Mouse (Mus musculus) MEL (cell line): ENCODE measurements around the gene Abca7. TPM values are rescaled to one million over a fixed set of nuclear protein-coding genes. Genes with fewer than 3 reads are reported as not detected.

Experiments
- DNase-seq: peaks from one replicate; pipeline ENCODE4 v3.0.0; 2011; ENCODE audit warnings: low read depth, low spot score
- H3K27ac ChIP-seq: 2 replicates; pipeline ENCODE4 v1.5.1; 2012; ENCODE audit warnings: low read depth, mild to moderate bottlenecking, control low read depth, low read length, moderate library complexity; ENCODE audit not compliant: control insufficient read depth
- H3K27me3 ChIP-seq, 2 experiments: fragments of 150-350 bp in 1 of 2; sonication (generic) in 1 of 2; 2 replicates each; pipeline ENCODE4 v1.6.1; 2012; ENCODE audit warnings: low read length in 2 of 2, mild to moderate bottlenecking in 2 of 2, improper control_type of control experiment in 1 of 2, moderate library complexity in 1 of 2; ENCODE audit not compliant: insufficient read depth in 2 of 2, control insufficient read depth in 1 of 2
- H3K36me3 ChIP-seq, 2 experiments: 2 replicates each; pipeline ENCODE4 v1.6.1; 2012 to 2014; ENCODE audit warnings: low read length in 2 of 2, improper control_type of control experiment in 1 of 2, inconsistent platforms in 1 of 2, mild to moderate bottlenecking in 1 of 2; ENCODE audit not compliant: insufficient read depth in 2 of 2, control insufficient read depth in 1 of 2
- H3K4me1 ChIP-seq, 2 experiments: fragments of 150-350 bp in 1 of 2; sonication (generic) in 1 of 2; 2 replicates each; pipeline ENCODE4 v1.6.1; 2012; ENCODE audit warnings: low read length in 2 of 2, improper control_type of control experiment in 1 of 2, mild to moderate bottlenecking in 1 of 2; ENCODE audit not compliant: insufficient read depth in 2 of 2, control insufficient read depth in 1 of 2
- H3K4me3 ChIP-seq, 2 experiments: fragments of 150-350 bp in 1 of 2; sonication (generic) in 1 of 2; 2 replicates each; pipeline ENCODE4 v1.5.1; 2012; ENCODE audit warnings: low read depth in 2 of 2, low read length in 2 of 2, mild to moderate bottlenecking in 2 of 2, moderate library complexity in 2 of 2, control low read depth in 1 of 2, improper control_type of control experiment in 1 of 2; ENCODE audit not compliant: control insufficient read depth in 1 of 2, insufficient read depth in 1 of 2
- H3K79me2 ChIP-seq: 2 replicates; pipeline ENCODE4 v1.6.1; 2012; ENCODE audit warnings: mild to moderate bottlenecking, low read length, moderate library complexity; ENCODE audit not compliant: control insufficient read depth, poor library complexity, insufficient read depth
- H3K9ac ChIP-seq: 2 replicates; pipeline ENCODE4 v1.6.1; 2012; ENCODE audit warnings: low read depth, mild to moderate bottlenecking, control low read depth, low read length, moderate library complexity; ENCODE audit not compliant: control insufficient read depth, poor library complexity, severe bottlenecking
- H3K9me3 ChIP-seq: fragments of 150-350 bp; sonication (generic); replicated peaks from 2 replicates; pipeline ENCODE4 v1.6.1; 2012; ENCODE audit warnings: mild to moderate bottlenecking, low read length, improper control_type of control experiment, moderate library complexity; ENCODE audit not compliant: insufficient read depth
- BHLHE40 ChIP-seq: IDR thresholded peaks from 2 replicates; pipeline ENCODE4 v1.6.1; 2012; ENCODE audit warnings: low read depth, mild to moderate bottlenecking, inconsistent platforms, low read length, improper control_type of control experiment, borderline replicate concordance
- CTCF ChIP-seq, 3 experiments: IDR thresholded peaks in 2 of 3; conservative IDR thresholded peaks in 1 of 3; 2 replicates each; pipeline ENCODE4 v1.5.1; 2011 to 2012; ENCODE audit warnings: low read length in 3 of 3, low read depth in 2 of 3, mild to moderate bottlenecking in 2 of 3, improper control_type of control experiment in 1 of 3, inconsistent platforms in 1 of 3, mixed read lengths in 1 of 3, moderate library complexity in 1 of 3; ENCODE audit not compliant: control insufficient read depth in 1 of 3, insufficient read depth in 1 of 3, poor library complexity in 1 of 3, severe bottlenecking in 1 of 3
- E2F4 ChIP-seq: IDR thresholded peaks from 2 replicates; pipeline ENCODE4 v1.6.1; 2011; ENCODE audit warnings: low read depth, low read length, improper control_type of control experiment, borderline replicate concordance
- ELF1 ChIP-seq: IDR thresholded peaks from 2 replicates; pipeline ENCODE4 v1.6.1; 2014; ENCODE audit warnings: low read depth, mild to moderate bottlenecking, inconsistent platforms, low read length, improper control_type of control experiment, moderate library complexity
- EP300 ChIP-seq, 2 experiments: IDR thresholded peaks; 2 replicates each; pipeline ENCODE4 v1.6.1; 2011; ENCODE audit warnings: improper control_type of control experiment in 2 of 2, low read length in 2 of 2, low read depth in 1 of 2, mild to moderate bottlenecking in 1 of 2
- ETS1 ChIP-seq: IDR thresholded peaks from 2 replicates; pipeline ENCODE4 v1.6.1; 2012; ENCODE audit warnings: low read depth, mild to moderate bottlenecking, inconsistent platforms, low read length, improper control_type of control experiment, moderate library complexity
- GABPA ChIP-seq: IDR thresholded peaks from 2 replicates; pipeline ENCODE4 v1.6.1; 2012; ENCODE audit warnings: low read depth, mild to moderate bottlenecking, inconsistent platforms, low read length, improper control_type of control experiment, moderate library complexity
- GATA1 ChIP-seq: IDR thresholded peaks from 2 replicates; pipeline ENCODE4 v1.6.1; 2011; ENCODE audit warnings: low read depth, low read length, improper control_type of control experiment
- HCFC1 ChIP-seq: IDR thresholded peaks from 2 replicates; pipeline ENCODE4 v1.6.1; 2012; ENCODE audit warnings: low read depth, mild to moderate bottlenecking, inconsistent platforms, low read length, improper control_type of control experiment, moderate library complexity
- KAT2A ChIP-seq: conservative IDR thresholded peaks from 2 replicates; pipeline ENCODE4 v1.6.1; 2012; ENCODE audit warnings: low read depth, low read length, improper control_type of control experiment, inconsistent platforms
- MAFK ChIP-seq: IDR thresholded peaks from 2 replicates; pipeline ENCODE4 v1.6.1; 2011; ENCODE audit warnings: low read depth, mild to moderate bottlenecking, low read length, improper control_type of control experiment, borderline replicate concordance
- MEF2A ChIP-seq: IDR thresholded peaks from 2 replicates; pipeline ENCODE4 v1.6.1; 2014; ENCODE audit warnings: low read depth, mild to moderate bottlenecking, inconsistent platforms, low read length, improper control_type of control experiment; ENCODE audit not compliant: poor library complexity, insufficient replicate concordance, severe bottlenecking; ENCODE audit errors: extremely low read depth
- MXI1 ChIP-seq: IDR thresholded peaks from 2 replicates; pipeline ENCODE4 v1.6.1; 2011; ENCODE audit warnings: mild to moderate bottlenecking, low read depth, low read length, improper control_type of control experiment
- MYB ChIP-seq: IDR thresholded peaks from 2 replicates; pipeline ENCODE4 v1.6.1; 2011; ENCODE audit warnings: mild to moderate bottlenecking, low read depth, low read length, improper control_type of control experiment
- MYC ChIP-seq: IDR thresholded peaks from 2 replicates; pipeline ENCODE4 v1.6.1; 2011; ENCODE audit warnings: low read depth, mild to moderate bottlenecking, low read length, improper control_type of control experiment, moderate library complexity
- NELFE ChIP-seq: IDR thresholded peaks from 2 replicates; pipeline ENCODE4 v1.6.1; 2011; ENCODE audit warnings: low read depth, low read length, improper control_type of control experiment
- POLR2AphosphoS5 ChIP-seq: IDR thresholded peaks from 2 replicates; pipeline ENCODE4 v1.6.1; 2012; ENCODE audit warnings: low read depth, borderline replicate concordance, mild to moderate bottlenecking, inconsistent platforms, low read length, moderate library complexity, mixed read lengths
- RAD21 ChIP-seq: IDR thresholded peaks from 2 replicates; pipeline ENCODE4 v1.6.1; 2011; ENCODE audit warnings: mild to moderate bottlenecking, low read depth, low read length, improper control_type of control experiment
- RCOR1 ChIP-seq: IDR thresholded peaks from 2 replicates; pipeline ENCODE4 v1.6.1; 2012; ENCODE audit warnings: low read depth, mild to moderate bottlenecking, inconsistent platforms, low read length, improper control_type of control experiment
- SIN3A ChIP-seq: IDR thresholded peaks from 2 replicates; pipeline ENCODE4 v1.6.1; 2012; ENCODE audit warnings: low read length, improper control_type of control experiment, inconsistent platforms
- SMC3 ChIP-seq: IDR thresholded peaks from 2 replicates; pipeline ENCODE4 v1.6.1; 2011; ENCODE audit warnings: low read depth, low read length, improper control_type of control experiment
- TAL1 ChIP-seq: IDR thresholded peaks from 2 replicates; pipeline ENCODE4 v1.6.1; 2012; ENCODE audit warnings: mild to moderate bottlenecking, inconsistent platforms, low read length, moderate library complexity, mixed read lengths
- TBP ChIP-seq: IDR thresholded peaks from 2 replicates; pipeline ENCODE4 v1.8.0; 2011; ENCODE audit warnings: low read depth, low read length, improper control_type of control experiment
- TCF12 ChIP-seq: IDR thresholded peaks from 2 replicates; pipeline ENCODE4 v1.6.1; 2014; ENCODE audit warnings: low read depth, mild to moderate bottlenecking, inconsistent platforms, low read length, improper control_type of control experiment, moderate library complexity
- UBTF ChIP-seq: IDR thresholded peaks from 2 replicates; pipeline ENCODE4 v1.6.1; 2012; ENCODE audit warnings: low read depth, mild to moderate bottlenecking, inconsistent platforms, low read length, improper control_type of control experiment, moderate library complexity, borderline replicate concordance; ENCODE audit not compliant: insufficient read depth
- USF1 ChIP-seq: IDR thresholded peaks from 2 replicates; pipeline ENCODE4 v1.6.1; 2014; ENCODE audit warnings: low read depth, mild to moderate bottlenecking, inconsistent platforms, low read length, improper control_type of control experiment, moderate library complexity
- USF2 ChIP-seq, 2 experiments: IDR thresholded peaks; 2 replicates each; pipeline ENCODE4 v1.6.1; 2011 to 2012; ENCODE audit warnings: improper control_type of control experiment in 2 of 2, low read length in 2 of 2, borderline replicate concordance in 1 of 2, inconsistent platforms in 1 of 2, low read depth in 1 of 2, mild to moderate bottlenecking in 1 of 2; ENCODE audit not compliant: insufficient read depth in 1 of 2
- ZC3H11A ChIP-seq: IDR thresholded peaks from 2 replicates; pipeline ENCODE4 v1.6.1; 2012; ENCODE audit warnings: low read depth, mild to moderate bottlenecking, inconsistent platforms, low read length, improper control_type of control experiment
- ZMIZ1 ChIP-seq: IDR thresholded peaks from 2 replicates; pipeline ENCODE4 v1.6.1; 2012; ENCODE audit warnings: low read depth, mild to moderate bottlenecking, inconsistent platforms, low read length, improper control_type of control experiment, moderate library complexity
- ZNF384 ChIP-seq: IDR thresholded peaks from 2 replicates; pipeline ENCODE4 v1.6.1; 2012; ENCODE audit warnings: low read depth, mild to moderate bottlenecking, inconsistent platforms, low read length, improper control_type of control experiment
- polyA plus RNA-seq, 2 experiments: library from polyadenylated mRNA; stranded (reverse) in 1 of 2; unstranded in 1 of 2; fragments of >175 nt in 1 of 2; fragments of >200 nt in 1 of 2; gene quantifications; 2 replicates each; pipeline versions ENCODE4 v1.2.1 to v1.2.4; 2012; ENCODE audit warnings: low replicate concordance in 2 of 2, low read depth in 1 of 2; ENCODE audit not compliant: insufficient read length in 2 of 2, insufficient read depth in 1 of 2, missing spikeins in 1 of 2
- total RNA-seq: library from RNA; depleted of rRNA; stranded (reverse); fragments of 300-350 nt; gene quantifications from 2 replicates; pipeline ENCODE4 v1.2.3, GENCODE M21; 2012

The Abca7 gene
- total and polyA plus RNA-seq, 3 experiments = 7.7 to 16.8 TPM; not detected in 1

DNA sequence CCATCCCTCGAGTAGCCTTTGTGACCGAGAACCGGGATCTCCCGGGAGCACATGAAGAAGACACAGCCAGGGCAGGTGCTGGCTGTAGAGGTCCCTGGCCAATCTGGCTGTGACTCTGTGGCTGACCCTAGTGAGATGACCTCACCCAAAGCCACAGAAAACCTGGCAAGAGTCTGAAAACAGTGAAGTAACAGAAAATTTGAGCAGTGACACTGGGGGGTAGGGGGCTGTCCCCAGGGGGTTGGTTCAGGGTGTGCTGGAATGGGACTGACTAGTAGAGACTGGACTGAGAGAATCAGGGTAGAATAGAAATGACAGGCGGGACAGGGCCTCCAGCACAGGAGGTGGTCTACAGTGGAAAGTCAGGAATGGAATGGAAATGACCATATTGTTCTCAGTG lies 13.1 kb upstream of the Abca7 start:
- no peaks in the 10 kb centered on the region for H3K9me3 ChIP-seq
- DNase-seq = peak; percentile 47
- H3K9ac ChIP-seq = peak overlapping the region; percentile 85
- TF ChIP-seq TAL1 (no peak), BHLHE40 (no peak), MEF2A (no peak), SMC3 (no peak), USF2 (IDR thresholded peaks at IDR 0.05; ENCODE audit: borderline replicate concordance in 1 of 2, insufficient read depth in 1 of 2, low read depth in 1 of 2, low read length in 2 of 2) (no peak), KAT2A (no peak), ZNF384 (no peak), TBP (no peak), UBTF (no peak), NELFE (no peak), E2F4 (no peak), ELF1 (no peak), RAD21 (no peak), CTCF (IDR thresholded peaks at IDR 0.05 in 2 of 3, conservative IDR thresholded peaks at IDR 0.05 in 1 of 3; ENCODE audit: control insufficient read depth in 1 of 3, insufficient read depth in 1 of 3, low read depth in 2 of 3, low read length in 3 of 3, poor library complexity in 1 of 3, severe bottlenecking in 1 of 3) (no peak), ZMIZ1 (no peak), MAFK (no peak), ETS1 (no peak)
- H3K4me3 ChIP-seq = peak overlapping the region; percentile 77 to 85
- H3K36me3 ChIP-seq = peaks cover 0 to 5% of the 10 kb centered on the region in 2 experiments; a peak in 3 of 4 replicates
- H3K79me2 ChIP-seq = peaks cover 30% of the 10 kb centered on the region
- peaks cover 0 to 11% of the 10 kb centered on the region in 2 experiments; a peak in 2 of 4 replicates for H3K4me1 ChIP-seq
- no peaks in the 10 kb centered on the region for H3K27me3 ChIP-seq
- peak overlapping the region; percentile 77 for H3K27ac ChIP-seq

DNA sequence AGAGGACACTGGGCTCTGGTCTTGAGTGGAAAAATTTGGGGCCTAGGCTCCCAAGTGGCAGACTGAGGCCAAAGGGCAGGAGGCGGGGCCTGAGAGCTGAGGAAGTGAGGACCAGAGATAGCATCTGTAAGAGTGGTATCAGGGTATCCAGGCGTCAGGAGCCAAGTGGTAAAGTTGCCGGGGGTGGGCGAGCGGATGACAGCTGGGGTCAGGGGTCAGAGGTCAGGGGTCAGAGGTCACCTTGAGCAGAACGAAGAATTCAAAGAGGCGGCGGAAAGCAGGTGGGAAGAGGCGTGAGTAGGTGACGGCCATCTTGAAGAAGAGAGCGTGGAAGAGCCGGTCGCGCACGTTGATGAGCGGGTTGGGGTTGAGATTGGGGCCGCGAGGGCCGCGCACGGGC lies 12.6 kb upstream of the Abca7 start:
- peaks cover 0 to 5% of the 10 kb centered on the region in 2 experiments; a peak in 2 of 4 replicates for H3K36me3 ChIP-seq
- H3K9me3 ChIP-seq = no peaks in the 10 kb centered on the region
- H3K4me1 ChIP-seq = peaks cover 0 to 11% of the 10 kb centered on the region in 2 experiments; a peak in 2 of 4 replicates
- H3K27ac ChIP-seq = peak overlapping the region; percentile 77
- H3K9ac ChIP-seq = peak overlapping the region; percentile 85
- peak overlapping the region; percentile 77 to 85 for H3K4me3 ChIP-seq
- peak; percentile 69 for DNase-seq
- peaks cover 30% of the 10 kb centered on the region for H3K79me2 ChIP-seq
- H3K27me3 ChIP-seq = no peaks in the 10 kb centered on the region
- TF ChIP-seq MXI1 (no peak), RCOR1 (no peak), USF2 (IDR thresholded peaks at IDR 0.05; ENCODE audit: borderline replicate concordance in 1 of 2, insufficient read depth in 1 of 2, low read depth in 1 of 2, low read length in 2 of 2) (no peak), ZC3H11A (no peak), CTCF (IDR thresholded peaks at IDR 0.05 in 2 of 3, conservative IDR thresholded peaks at IDR 0.05 in 1 of 3; ENCODE audit: control insufficient read depth in 1 of 3, insufficient read depth in 1 of 3, low read depth in 2 of 3, low read length in 3 of 3, poor library complexity in 1 of 3, severe bottlenecking in 1 of 3) (no peak), RAD21 (no peak), MYC (no peak), USF1 (no peak), GABPA (no peak), TCF12 (peak; percentile 54; the same call in 1 of the 2 replicates), SMC3 (no peak), POLR2AphosphoS5 (no peak), ETS1 (0 out of 2 replicates have a peak, but pooled peaks have one; percentile 37), MYB (no peak), SIN3A (no peak; the same call in 1 of the 2 replicates), GATA1 (peak; percentile 67), MAFK (no peak), HCFC1 (peak; percentile 75), ELF1 (no peak), EP300 (IDR thresholded peaks at IDR 0.05; ENCODE audit: low read depth in 1 of 2, low read length in 2 of 2) (peak in 1 of 2 experiments; percentile 57; a peak in 3 of 4 replicates), KAT2A (no peak), TAL1 (peak; percentile 21; the same call in 1 of the 2 replicates)
